Mouse (Mus musculus): ENCODE results near the gene Ets1.

Ets1 gene

DNA sequence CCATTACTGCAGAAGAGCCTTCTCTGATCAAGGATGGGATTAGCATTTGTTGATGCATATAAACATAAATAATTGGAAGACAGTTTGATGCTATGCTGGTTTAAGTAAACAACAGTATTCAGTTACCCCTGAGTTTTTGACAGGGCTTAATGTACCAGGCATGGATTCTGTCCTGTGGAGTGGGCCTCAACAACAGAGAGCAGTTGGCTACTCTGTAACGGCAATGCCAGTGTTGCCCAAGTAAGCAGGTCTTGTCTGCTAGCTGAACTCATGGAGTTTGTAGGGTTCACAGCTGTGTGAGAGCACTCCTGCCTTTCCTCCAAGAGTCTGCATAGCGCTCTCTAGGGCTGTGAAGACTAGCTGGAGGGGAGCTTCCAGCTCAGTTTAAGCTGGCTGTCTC is 91.0 kb downstream of the Ets1 start:
- no peak for DNase-seq (ENCODE audit: extremely low spot score, low read depth, low spot score)

DNA sequence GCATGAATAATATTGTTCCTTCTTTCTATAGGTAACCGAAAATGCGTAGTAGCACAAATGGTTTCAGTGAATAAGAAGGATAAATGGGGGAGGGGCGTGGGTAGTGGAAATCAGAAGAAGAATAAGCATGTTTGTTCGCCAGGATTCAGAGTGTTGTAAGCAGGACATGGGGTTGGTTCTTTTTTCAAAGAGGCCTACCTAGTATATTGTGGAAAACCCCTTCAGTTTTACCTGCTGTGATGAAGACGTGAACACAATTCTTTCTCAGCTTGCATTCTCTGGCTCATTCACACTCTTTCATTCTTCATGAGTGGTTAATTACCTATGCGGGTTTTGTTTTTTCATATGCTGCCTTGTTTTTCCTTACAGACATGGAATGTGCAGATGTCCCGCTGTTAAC is 92.3 kb downstream of the Ets1 start:
- no peak for DNase-seq (ENCODE audit: extremely low spot score, low read depth, low spot score)

DNA sequence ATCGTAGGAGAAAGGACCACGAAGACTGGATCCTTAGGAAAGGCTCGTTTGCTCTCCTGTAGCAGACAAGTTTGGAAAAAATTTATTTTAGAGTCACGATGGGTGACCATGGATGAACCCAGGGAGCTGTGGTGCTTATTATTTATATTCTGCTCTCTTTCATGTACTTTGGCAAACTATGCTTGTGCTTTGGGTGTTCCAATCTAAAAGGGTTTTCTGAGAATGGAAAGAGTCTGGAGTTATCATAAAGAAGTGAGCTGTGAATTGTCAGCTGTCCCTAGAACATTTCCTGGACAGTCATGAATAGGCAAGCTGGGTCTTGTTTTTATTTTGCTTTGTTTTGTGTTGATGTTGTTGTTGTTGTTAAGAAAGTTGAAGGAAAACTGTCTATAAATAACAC is 92.8 kb downstream of the Ets1 start:
- DNase-seq (ENCODE audit: extremely low spot score, low read depth, low spot score): no peak

DNA sequence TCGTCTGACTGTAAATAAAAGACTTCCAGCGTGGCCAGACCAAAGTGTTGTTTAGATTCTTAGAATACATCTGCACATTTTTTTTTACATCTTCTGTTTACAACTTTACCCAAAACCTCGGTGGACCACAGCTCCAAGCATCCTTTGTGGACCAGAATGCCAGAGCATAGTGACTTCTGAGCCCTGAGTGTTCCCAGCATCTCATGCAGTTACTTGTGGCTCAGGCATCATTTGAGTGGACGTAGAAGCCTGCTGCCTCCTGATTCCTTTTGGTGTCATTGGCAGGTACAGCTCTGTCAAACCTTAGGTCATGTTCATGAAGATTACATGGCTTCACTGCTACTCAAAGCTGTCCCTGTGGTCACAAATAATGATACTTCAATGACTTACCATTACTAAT is 93.2 kb downstream of the Ets1 start:
- DNase-seq (ENCODE audit: extremely low spot score, low read depth, low spot score): no peak

DNA sequence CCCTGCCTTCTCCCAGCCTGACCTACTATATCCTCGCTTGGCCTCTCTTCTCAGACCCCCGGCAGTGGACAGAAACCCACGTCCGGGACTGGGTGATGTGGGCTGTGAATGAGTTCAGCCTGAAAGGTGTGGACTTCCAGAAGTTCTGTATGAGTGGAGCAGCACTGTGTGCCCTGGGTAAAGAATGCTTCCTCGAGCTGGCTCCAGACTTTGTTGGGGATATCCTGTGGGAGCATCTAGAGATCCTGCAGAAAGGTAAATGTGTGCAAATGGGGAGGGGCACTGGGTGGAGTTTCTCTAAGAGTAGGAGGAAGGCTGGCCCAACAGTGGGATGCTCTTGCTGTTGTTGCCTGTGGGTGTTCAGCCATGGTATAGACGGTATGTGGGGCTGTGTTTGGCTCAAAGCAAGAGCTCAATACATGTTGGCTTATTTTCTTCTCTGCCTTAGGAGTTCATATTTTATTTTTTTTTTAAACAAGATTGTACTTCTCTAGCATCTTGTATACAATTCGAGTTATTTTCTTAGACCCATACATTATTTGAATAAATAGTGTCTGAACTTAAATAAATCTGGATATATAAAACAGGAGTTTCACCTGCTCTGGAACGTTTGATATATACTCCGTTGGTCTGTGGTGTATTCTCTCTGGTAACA is 94.1 kb downstream of the Ets1 start:
- no peak for DNase-seq (ENCODE audit: extremely low spot score, low read depth, low spot score)

DNA sequence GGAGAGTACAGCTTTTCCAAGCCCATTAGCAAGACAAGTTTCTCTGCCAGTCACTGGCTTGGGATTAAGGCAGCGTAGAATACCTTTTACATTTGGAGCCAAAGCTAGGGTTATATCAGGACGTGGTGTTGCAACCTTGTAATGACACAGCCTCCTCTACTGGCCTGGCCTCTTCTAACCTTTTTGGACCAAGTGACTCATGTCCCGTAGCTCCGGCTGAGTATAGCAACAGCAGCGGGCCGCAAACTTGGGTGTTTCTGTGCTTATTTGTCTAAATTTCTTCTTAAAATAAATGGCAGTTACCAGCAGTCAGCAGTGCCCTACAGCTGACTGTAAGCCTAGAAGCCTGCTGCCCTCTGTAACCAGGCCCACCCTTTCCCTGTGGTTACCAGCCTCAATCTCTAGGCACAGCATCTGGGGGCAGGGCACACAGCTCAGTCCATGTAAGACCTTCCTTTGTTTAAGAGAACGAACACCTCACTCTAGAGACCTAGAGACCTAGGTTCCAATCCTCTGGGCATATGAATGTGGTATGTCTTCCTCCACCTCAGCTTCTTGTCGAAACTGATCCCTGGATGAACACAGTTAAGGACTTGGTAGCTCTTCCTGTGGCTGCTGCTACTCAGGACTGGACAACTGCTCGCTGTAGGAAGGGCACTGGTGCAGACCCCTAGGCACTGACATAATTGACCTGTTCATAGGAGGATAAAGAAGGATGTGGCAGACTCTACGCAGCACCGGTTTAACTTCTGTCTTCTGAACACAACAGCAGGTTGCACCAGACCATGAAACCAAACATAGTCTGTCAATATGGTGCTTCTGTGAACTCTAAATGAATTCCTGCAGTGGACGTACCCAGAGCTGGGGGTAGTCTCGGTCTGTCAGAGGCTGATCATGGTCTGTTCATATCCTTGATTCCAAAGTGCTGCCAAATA is 94.9 kb downstream of the Ets1 start:
- DNase-seq (ENCODE audit: extremely low spot score, low read depth, low spot score): no peak

DNA sequence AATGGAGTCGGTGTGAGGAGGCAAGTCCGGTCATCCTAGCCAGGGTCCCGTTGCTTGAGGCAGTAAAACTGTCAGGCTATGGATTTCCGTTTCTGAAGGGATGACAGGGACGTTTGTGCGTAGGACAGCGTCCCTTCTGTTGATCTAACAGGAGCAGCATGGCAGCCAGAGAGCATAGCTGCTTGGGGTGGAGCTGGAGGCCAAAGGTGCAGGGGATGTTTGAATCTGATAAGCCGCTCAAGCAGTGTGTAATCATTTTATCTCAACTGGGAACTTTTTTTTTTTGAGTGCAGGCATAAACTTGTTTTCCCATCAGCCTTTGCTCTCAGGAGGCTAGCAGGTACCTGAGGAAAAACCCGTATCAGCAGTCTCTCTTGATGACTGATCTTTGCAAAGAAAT is 95.8 kb downstream of the Ets1 start:
- no peak for DNase-seq (ENCODE audit: extremely low spot score, low read depth, low spot score)

DNA sequence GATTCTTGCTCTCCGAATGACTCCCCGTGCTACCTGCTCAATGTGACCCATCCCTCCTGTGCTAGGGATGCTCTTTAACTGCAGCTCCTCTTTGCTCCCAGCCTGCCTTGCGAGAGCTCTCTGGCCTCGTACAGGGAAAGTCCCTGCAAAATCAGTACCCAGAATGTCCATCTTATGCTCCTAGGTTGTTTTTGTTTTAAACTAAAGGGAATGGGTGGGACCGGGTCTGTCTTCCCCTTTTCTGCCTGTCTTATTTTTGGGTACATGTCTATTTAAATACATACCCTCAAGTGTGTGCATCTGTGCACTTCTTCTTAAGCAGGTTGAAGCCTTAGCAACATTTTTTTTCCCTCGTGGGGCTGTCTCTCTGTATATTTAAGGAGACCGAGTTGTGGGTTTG is 99.0 kb downstream of the Ets1 start:
- DNase-seq (ENCODE audit: extremely low spot score, low read depth, low spot score): no peak

DNA sequence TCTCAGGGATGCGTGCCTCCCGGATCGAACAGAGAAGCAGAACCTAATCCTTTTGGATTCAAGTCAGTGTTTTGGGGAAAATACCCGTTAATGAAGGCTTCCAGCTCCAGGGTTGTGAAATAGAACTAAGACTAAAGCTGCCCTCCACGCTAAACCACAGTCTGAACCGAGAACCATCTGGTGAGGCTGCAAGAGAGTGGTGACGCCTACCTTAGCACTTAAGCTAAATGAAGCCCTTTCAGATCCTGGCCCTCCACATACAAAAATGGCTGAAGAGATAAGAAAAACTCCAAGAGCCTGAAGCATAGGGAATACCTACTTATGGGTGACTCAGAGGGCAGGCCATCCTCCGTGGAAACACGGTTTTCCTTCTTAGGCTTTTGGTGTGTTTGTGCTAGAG is 100.0 kb downstream of the Ets1 start:
- DNase-seq (ENCODE audit: extremely low spot score, low read depth, low spot score): no peak

DNA sequence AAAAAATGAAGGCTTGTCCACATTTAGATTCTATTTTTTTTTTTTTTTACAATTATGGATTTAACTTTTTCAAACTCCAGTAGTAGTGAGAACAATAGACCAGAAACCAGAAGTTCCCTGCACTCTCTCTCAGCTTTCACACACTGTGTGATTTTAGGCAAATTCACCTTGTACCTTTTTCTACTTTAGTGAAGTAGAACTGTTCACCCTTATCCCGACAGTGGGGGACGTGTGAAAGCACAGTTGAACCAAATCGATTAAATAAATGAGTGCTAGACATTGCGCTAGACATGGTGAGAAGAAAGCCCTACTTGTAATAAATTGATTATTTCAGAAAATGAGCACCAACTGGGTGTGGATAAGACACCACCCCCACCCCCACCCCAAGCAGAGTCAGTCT is 104.0 kb downstream of the Ets1 start:
- DNase-seq (ENCODE audit: extremely low spot score, low read depth, low spot score): no peak

DNA sequence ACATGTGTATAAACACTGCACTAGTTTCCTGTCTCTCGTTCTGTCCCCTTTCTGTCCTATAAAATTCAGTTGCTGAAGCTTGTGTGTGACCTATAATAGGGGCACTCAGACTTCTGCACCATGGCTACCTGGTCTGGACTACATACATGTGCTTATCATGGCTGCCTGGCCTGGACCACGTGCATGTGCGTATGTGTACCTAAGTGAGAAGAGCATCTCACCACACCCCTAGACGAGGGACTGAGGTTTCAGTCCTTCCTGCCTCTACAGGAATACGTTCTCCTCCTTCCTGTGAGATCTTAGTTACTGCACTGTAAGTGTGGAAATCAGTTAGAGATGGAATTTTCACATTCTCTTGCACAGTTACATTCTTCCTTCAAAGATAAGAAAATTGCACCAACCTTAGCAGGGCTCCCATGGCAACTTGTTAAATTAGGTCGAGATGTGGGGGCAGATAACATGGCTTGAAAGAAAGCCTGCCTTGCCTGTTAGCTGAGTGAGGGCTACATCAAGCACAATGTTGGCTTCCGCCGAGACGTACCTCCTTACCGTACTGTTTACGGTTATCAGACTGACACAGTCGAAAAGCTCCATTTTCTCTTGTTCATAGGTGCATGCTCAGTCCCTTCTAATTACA is 104.8 kb downstream of the Ets1 start:
- DNase-seq (ENCODE audit: extremely low spot score, low read depth, low spot score): no peak

DNA sequence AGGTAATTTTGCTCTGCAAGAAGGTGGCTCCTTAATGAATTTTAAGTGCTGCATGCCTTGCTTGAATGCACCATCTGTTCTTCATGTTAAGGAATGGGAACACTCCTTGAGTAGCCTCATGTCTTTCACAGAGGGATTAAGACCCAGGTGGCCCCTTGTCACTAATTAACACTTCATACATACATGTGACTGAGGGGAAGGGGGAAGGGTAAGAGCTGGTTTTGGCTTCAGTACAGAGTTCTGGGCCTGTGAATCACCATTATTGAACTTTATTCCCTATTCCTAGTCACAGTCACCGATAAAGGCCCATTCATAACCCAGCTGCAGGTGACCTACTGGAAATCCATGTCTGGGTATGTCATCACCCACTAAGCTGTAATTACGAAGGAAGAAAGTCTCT is 105.7 kb downstream of the Ets1 start:
- no peak for DNase-seq (ENCODE audit: extremely low spot score, low read depth, low spot score)

DNA sequence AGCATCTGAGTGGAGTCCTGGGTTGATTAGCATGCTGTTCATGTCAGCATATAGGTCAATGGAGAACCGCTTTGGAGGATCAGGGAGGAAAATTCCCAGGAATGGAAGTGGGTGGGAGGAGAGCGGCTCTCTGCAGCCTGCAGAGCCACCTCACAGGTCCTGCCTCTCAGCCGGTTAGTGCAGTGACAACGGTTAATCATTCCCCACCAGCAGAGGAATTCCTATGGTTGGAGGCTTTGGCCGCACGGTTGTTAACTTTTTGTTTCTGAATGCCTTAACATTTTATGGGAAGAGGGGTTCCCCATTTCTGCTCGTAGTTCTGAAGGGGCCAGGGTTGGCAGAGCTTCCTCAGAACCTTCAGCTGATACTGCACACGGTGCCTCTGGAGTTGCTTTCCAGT is 107.1 kb downstream of the Ets1 start:
- DNase-seq (ENCODE audit: extremely low spot score, low read depth, low spot score): no peak

DNA sequence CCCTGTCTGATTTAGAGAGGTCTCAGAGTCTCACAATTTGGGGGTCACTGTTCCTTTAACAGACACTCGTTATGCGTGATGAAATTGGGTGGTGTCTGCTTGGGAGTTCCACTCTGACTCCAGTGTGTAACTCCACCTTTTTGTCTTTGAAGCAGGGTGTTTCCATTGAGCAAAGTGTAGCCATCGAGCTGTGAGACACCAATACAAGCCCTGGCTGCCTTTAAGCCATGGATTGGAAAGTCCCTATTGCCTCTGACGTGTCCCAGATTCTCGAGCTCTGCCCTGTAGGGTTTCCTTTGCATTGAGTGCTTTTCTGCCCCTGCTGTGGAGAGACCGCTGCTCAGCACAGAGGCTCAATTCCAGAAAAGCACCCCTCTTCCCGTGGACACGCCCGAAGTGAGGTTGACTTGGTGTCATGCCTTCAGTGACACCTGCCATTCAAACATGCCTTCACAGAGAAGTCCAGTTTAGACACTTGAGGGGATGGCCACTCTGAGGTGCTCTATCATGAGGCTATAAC is 107.7 kb downstream of the Ets1 start:
- no peak for DNase-seq (ENCODE audit: extremely low spot score, low read depth, low spot score)

DNA sequence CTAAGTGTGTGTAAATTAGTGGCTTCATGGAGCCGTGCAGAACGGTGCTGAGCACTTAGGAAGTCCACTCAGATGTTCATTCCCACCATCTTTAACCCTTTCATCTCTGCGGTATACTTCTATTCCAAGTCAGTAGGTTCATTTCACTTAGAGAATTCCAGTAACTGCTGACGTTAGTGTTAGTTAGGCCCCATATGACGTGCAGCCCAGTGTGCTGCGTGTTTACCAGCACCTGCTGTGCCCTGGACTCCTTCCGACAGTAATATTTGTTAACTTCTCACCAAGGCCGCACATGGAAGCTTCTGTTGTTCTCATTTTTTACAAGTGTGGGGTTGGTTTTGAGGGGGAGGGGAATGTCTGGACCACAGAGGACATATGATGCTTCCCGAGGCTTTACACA is 108.3 kb downstream of the Ets1 start:
- no peak for DNase-seq (ENCODE audit: extremely low spot score, low read depth, low spot score)

DNA sequence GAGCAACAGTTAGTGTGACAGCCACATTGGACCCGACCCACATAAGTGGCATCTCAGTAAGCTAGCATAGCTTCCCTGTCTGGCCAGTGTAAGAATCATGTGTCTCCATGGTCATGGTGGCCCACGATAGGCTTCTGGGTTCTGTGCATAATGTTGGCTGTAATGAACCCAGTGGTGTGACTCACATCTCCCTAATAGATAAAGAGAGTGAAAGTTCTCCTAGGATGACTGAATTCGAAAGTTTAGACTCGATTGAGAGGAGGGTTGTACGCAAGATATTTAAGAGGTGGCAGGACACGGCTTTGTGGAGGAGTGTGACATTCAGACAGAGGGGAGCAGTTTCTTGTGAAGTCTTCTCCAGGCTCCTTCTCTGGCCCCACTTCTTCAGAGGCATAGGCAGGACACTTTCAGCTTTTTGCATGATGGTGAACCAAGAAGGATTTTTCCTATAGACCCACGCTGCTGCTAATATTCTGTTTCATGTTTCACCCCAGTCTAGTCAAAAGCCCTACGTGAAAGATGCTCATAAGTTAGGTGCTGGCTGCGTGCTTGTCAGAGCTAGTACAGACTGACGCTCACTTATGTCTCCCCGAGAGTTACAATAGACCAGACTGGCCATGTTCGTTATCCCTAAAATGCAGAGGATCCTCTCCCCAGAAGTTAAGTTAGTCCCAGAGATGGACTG is 109.2 kb downstream of the Ets1 start:
- DNase-seq (ENCODE audit: extremely low spot score, low read depth, low spot score): no peak

DNA sequence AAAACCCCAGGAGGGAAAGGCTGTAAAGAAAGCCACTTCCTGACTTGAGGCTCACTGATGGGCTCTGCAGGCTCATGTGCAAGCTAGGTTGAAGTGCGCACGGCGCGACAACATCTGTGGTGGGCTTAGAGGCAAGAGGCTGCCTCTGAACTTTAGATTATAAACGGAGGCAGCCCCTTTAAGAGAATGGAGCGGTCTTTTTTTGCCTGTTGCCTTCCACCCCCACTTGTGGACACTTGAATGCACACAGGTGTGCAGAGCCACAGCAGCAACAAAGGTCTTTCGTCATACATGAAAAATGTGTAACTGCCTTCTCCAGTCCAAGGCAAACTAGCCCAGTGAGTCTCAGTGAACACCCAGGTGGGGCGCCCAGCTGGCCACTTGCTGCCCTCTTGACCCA is 110.0 kb downstream of the Ets1 start:
- no peak for DNase-seq (ENCODE audit: extremely low spot score, low read depth, low spot score)

DNA sequence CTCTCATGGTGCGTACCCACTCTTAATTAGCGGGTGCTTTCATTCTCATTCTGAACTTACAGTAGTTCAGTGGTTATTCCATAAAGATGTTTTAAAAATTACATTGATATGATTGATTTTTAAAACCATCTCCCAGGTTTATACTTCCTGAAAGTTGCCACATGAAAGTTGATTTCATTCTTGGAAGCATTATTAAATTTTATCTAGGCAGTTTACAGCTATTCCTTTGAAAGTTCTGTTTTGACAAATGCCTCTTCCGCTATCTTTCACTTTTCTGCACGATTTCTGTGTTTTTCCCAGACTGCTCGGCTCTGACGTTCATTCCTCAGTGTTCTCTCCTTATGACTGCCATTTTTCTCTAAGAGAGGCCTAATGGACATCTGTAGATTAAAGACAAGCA is 110.6 kb downstream of the Ets1 start:
- no peak for DNase-seq (ENCODE audit: extremely low spot score, low read depth, low spot score)

DNA sequence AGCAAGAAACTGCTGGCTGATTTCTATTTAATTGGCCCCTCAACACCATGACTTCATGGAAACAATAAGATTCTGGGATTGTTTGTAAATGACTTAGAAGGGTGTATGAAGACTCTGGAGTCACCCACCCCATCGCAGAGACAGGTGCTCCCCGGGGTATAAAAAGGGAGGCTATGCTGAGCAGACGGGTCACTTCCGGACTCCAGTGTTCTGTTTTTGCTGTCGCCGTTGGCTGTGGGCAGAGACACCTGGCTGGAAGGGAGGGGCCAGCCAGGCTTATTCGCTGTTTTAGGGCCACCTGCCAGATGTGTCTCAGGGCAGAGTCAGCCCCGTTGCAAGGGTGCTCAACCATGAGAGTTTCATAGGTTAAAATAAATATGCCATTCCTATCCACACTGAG is 111.6 kb downstream of the Ets1 start:
- DNase-seq (ENCODE audit: extremely low spot score, low read depth, low spot score): no peak

DNA sequence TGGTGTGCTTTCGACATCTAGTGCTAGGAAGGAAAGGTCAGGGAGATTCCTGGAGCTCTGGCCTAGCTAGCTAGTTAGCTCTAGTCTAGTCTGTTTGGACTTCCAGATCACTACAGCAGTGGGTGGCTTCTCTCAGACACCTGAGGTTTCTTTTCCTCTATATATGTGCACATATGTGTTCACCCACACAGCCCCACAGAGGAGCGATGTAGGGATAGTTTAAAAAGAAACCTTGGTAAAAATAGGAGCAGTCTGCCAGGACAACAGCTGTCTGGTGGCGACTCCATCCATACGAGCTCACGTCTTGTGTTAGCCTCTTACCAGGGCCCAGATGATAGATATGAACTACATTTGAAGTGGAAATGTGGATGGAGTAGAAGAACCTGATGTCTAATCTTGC is 112.5 kb downstream of the Ets1 start:
- no peak for DNase-seq (ENCODE audit: extremely low spot score, low read depth, low spot score)

DNA sequence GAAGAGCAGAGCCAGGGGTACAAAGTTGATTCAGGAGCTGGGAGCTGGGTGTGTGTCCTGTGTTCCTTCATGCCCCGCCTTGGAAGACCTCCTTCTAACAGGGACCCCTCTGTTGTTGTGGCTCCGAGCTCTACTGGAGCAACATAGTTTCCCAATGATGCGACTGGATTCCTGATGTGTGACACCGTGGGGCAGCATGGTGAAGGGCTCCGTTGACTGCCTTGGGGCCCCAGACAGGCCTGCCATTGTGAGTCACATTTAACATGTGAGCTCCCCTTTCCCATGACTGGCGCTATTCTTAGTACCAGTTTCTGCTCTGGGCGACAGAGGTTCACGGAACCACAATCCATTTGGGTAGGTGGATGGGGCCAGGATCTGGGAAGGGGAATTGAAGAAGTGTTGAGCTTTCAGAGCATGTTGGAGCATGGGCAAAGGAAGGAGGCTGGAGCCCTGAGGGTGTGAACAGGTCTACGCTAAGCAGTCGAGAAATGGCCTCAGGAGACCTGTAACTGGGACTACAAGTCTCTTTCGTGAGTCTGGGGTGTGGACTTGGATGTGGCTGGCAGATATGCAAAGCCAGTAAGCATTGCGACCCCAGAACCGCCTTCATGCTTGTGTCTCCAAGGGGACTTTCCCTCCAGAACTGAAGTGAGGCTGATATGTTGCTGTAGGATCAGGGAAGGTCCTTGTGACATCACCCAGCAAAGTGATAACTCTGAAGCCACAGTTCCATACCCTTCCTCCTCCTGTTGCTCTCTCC is 113.9 kb downstream of the Ets1 start:
- no peak for DNase-seq (ENCODE audit: extremely low spot score, low read depth, low spot score)

All from hindlimb bud, embryonic 11.5 days (tissue).